Mouse (Mus musculus): ENCODE results near the gene Iqcb1.

The Iqcb1 gene

DNA sequence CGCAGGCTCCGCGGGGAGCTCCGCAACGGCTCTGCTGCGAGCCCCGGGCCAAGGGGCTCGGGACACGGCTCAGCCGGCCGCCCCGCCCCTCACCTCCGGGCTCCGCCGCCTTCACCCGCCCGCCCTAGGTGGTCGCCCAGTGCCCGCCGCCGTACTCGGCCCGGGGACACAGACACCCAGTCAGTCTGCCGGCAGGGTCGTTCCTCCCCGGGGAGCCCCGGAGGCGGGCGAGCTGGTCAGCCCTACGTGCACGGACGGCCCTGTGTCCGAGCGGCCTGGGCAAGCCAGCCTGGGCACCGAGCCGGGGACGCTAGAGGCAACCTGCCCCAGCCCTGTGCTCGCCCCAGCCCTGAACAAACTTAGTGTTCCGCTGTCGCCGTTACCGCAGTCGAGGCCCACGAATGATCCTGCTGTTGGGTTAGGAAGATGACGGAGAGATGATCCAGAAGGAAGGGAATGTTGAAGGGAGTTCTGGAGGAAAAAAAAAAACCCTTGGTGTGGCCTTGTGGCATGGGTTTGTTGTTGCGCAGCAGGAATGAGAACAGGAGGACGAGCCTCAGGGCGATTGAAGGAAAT lies 47.2 kb downstream of the Iqcb1 start:
- no peak for DNase-seq (ENCODE audit: low spot score)

DNA sequence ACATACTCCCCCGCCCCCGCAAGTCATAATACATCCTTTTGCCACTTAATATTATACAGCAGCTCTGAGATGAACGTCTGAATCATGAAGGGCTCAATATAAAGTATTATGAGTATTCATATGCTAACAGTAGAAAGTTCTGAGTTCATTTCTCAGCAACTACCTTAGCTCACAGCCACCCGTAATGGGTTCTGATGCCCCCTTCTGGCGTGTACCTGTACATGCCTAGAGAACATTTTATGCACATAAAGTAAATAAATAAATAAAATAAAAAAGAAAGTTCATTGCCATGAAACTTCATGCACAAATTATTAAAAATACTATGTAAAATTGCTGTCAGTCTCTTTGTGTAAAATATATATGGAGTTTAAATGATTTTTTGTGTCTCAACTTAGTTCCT lies 49.1 kb downstream of the Iqcb1 start:
- peak; percentile 42 for DNase-seq (ENCODE audit: low spot score)

DNA sequence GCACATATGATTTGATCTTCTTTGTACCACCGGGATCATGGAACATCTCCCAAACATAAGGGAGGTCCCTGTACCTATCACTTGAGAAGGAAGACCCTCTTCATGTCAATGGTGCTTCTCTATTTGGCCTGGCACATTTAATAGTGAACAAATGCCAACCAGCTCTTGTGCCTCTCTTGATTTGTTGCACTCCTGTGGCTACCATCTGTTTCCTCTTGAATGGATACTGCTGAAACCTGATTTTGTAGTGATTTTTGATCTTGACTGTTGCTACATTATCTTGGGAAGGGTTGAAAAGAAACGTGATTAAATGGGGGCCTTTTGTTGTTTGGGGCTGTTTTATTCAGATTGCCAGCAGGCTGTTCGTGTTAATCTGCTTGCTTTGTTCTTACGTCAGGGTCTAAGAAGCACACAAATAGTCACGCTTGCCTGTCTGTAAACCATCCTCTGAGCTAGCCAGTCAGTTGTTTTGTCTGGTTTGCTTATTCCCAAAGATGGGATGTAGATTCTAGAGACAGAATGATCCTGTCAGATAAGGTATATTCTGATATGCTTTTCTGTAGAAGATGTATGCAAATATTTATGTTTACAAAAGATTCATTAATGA lies 54.7 kb downstream of the Iqcb1 start:
- DNase-seq (ENCODE audit: low spot score): no peak

DNA sequence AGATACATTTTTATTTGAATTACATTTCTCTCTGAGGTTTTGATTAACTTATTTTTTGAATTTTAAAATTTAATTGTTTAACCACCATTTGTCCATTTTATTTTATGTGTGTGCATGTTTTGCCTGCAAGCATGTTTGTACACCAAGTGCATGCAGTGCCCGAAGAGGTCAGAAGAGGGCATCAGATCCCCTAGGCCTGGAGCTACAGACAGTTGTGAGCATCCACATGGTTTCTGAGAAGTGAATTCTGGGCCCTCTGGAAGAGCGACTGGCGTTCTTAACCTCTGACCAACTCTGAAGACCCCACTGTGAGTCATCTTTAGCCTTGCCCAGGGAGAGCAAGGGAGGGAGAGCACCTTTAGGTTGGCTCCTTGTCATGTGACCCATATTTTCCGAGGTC lies 56.7 kb downstream of the Iqcb1 start:
- DNase-seq (ENCODE audit: low spot score): peak; percentile 67

DNA sequence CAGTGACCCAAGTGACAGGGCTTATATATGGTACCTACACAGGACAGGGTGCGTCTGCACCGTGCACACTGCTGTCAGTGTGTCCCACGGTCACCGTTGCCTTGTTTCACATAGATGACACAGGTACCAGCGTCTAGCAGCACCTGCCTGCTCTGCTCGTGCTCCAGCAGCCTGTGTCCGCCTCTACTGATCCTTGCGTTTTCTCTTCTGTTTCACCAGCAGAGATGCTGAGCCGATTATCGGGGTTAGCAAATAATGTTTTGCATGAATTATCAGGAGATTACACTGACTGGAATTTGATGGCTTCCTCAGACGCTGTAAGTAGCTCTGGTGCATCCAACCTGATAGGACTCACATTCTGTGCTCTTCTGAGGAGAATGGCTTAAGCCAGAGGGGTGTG lies 57.7 kb downstream of the Iqcb1 start:
- no peak for DNase-seq (ENCODE audit: low spot score)

DNA sequence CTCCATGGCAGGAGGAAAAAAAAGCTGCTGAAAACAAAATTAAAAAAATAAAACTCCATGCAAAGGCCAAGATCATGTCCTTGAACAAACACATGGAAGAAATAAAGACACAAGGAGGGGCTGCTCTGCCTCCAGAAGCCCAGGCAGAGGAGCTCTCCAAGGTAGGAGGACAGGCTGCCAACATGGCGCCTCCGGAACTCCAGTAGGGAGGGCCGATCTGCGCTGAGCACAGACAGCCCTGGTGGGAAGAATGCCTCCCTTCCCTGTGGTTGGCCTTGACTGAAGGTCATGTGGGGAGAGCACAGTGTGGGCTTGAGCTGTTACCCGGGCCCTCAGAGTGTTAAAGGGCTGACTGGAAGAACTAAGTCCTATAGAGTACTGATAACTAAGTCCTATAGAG lies 59.4 kb downstream of the Iqcb1 start:
- no peak for DNase-seq (ENCODE audit: low spot score)

DNA sequence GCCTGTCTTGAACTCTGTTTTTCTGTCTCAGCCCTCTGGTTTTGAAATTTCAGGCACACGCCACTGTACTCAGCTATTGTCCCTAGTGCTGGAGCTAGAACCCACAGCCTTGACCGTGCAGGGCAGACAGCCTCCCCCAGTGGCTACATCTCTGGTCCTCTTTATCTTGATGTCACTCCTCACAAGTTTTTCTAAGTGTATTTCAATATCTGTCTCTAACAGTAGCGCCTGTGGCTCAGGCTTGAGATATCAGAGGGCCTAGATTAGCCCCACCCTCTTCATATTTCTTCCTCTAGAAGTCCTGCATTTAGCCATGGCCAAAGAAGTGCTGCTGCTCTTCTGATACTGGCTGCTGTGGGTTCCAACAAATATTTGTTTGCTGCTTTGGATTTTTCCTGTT lies 62.4 kb downstream of the Iqcb1 start:
- DNase-seq (ENCODE audit: low spot score): peak; percentile 89

DNA sequence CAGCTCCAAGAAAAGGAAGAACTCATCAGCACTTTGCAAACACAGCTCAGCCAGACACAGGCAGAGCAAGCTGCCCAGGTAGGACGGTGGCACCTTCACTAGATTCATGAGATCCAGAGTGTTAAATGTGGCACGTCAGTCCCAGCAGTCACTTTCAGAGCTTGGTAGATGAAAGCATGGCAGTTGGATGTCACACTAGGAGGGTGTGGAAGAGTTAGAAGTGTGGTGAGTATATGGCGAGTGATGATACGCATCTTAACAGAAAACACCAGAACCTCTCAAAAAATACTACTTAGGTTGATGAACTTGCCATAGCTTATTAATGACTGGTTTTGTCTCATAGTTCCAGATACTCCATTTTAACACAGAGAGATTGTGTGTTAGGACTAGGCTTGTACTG lies 63.2 kb downstream of the Iqcb1 start:
- peak; percentile 59 for DNase-seq (ENCODE audit: low spot score)

DNA sequence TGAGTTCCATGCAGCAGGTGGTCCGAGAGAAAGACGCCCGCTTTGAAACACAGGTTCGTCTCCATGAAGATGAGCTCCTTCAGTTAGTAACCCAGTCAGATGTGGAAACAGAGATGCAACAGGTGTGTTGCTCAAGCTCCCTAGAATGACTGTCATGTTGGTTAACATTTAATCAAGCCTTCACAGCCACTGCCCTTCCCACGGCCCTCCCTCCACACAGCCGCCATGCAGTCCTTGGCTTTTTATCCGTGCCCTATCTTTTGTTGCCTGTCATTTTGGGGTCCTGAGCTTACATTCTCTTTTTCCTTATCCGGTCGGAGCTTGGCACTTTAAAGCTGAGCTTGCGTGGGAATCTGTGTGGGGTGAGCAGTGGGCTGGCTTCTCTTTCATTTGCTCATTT lies 65.1 kb downstream of the Iqcb1 start:
- DNase-seq (ENCODE audit: low spot score): peak; percentile 42

DNA sequence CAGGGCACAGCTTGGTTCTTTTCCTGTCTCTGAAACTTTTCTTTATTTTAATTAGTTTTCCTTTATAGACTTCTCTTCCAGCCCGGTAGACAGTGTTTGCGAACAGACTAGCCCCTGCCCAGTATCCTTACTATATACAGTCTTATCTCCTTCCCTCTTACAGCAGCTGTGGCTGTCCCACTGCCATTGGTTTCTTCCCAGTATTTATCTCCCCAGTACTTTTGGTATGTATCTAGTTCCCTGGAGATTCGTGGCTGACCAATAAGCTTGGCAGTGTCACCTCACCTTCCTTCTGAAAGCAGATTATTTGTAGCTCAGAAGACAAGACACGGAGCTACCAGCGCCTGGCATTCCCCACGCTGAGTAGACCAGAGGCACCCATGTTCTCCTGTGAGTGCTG lies 68.5 kb downstream of the Iqcb1 start:
- DNase-seq (ENCODE audit: low spot score): no peak

DNA sequence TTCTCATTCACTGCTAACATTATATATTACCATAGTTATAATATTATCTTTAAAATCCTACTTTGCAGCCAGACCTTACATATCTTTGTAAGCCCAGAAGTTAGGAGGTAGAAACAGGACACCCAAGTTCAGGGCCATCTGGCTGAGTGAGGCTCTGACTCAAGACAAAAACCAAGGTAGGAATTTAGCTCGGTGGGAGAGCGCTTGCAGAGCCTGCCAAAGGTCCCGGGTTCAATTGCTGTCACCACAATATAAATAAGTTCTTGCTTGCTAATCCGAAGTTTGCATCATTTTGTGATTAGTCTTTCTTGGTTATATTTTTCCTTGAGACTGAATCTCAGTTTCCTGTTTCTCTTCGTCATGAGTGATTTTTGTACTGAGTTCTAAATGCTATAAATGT lies 75.0 kb downstream of the Iqcb1 start:
- no peak for DNase-seq (ENCODE audit: low spot score)

DNA sequence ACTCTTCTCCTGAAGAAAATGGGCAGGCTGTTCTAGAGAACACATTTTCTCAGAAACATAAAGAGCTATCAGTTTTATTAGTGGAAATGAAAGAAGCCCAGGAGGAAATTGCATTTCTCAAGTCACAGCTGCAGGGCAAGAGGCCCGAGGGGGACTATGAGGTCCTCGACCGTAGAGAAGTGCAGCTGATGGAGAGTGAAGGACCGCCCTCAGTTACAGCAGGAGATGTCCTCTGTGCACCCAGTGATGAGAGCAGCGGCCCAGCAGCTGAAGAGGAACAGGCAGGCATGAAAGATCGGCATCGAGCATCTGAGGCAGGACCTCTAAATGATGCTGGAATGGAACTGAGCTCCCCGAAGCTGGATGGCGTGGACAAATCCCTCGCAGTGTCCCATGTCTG lies 83.7 kb downstream of the Iqcb1 start:
- no peak for DNase-seq (ENCODE audit: low spot score)

DNA sequence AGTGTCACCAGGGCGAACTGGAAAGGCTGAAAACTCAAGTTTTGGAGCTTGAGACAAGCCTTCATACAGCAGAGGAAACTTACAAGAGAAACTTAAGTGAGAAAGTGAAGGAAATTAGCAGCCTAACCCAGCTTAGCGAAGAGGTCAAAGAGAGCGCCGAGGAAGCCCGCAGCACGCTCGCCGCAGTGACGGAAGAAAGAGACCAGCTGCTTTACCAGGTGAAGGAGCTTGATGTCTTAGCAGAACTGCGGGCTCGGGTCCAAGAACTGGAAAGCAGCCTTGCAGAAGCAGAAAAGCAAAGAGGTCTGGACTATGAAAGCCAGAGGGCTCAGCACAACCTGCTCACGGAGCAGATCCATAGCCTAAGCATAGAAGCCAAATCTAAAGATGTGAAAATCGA lies 84.1 kb downstream of the Iqcb1 start:
- no peak for DNase-seq (ENCODE audit: low spot score)

DNA sequence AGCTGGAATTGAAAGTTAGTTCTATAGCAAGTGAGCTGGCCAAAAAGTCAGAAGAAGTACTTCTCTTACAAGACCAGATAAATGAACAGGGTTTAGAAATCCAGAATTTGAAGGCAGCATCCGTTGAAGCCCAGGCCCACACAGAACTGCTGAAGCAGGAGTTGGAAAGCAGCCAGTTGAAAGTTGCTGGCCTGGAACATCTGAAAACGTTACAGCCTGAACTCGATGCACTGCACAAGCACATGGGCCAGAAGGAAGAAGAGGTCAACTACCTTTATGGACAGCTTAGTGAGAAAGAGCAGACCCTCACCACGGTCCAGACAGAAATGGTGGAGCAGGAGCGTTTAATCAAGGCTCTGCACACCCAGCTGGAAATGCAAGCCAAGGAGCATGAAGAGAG lies 86.0 kb downstream of the Iqcb1 start:
- no peak for DNase-seq (ENCODE audit: low spot score)

DNA sequence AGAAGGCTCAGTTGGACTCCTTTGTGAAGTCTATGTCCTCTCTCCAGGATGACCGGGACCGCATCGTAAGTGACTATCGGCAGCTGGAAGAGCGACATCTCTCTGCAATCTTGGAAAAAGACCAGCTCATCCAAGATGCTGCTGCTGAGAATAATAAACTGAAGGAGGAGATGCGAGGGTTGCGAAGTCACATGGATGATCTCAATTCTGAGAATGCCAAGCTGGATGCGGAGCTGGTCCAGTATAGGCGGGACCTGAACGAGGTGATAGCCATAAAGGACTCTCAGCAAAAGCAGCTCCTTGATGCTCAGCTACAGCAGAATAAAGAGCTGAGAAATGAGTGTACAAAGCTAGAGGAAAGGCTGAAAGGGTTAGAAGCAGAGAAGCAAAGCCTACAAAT lies 90.3 kb downstream of the Iqcb1 start:
- no peak for DNase-seq (ENCODE audit: low spot score)

DNA sequence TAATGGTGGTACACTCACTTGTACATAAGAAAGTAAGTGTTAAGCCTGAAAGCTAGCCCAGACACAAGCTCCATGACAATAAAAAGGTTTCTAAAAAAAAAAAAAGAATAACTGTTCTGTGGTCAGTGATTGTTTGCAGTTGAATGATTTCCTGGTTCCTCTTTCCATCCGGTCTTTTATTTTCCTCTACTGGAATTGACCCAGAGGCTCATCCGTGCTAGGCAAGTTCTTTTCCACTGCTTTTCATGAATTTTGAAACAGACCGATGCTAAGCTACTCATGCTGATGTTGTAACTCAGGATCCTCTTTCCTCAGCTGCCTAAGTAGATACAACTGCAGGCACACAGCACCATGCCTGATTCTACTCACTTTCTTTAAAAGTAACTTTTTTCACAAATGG lies 92.2 kb downstream of the Iqcb1 start:
- DNase-seq (ENCODE audit: low spot score): no peak

DNA sequence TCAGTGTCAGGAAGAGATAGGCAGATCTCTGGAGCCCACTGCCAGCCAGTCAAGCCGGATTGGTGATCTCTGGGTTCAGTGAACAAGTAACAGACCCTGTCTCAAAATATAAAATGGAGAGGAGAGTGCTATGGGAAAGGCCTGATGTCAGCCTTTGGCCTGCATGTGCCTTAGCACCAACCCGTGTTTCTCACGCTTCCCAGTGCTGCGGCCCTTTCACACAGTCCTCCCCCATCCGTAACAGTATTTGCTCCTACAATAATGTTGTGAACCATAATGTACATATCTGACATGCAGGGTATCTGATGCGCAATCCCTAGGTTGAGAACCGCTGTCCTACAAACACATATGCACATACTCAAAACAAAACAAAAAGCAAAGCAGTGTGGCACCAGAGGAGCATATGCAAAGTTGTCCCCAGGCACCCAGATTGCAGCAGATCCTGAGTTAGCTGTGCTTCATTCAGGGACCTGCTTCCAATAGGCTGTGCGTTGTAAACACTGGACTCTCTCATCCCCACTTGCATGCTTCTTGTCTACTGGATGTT lies 93.0 kb downstream of the Iqcb1 start:
- DNase-seq (ENCODE audit: low spot score): no peak

DNA sequence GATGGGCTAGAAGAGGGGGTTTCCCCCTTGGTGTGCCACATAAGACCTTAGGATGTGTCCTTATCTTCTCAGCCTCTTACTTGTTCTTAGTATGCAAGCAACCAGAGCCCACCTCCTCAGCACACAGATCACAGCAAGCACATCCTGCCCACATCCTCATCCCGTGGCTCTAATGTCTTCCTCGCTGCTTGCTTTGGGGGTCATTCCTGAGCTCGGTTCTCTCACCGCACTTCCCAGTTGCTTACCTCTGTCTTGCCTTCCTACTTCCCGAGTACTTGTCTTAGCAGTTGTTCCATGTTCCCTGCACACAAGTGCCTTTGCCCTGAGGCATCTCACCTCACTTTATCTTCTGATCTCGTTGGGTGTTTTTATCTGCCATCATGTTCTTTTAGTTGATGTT lies 93.8 kb downstream of the Iqcb1 start:
- DNase-seq (ENCODE audit: low spot score): no peak
